Mouse (Mus musculus) kidney, postnatal 0 days (tissue): ENCODE measurements around the gene Sun3. TPM values are rescaled to one million over a fixed set of nuclear protein-coding genes. Genes with fewer than 3 reads are reported as not detected.

Experiments
- ATAC-seq: fragments of 200-750 bp; cut with Nextera tagmentation; replicated peaks from 2 replicates; pipeline ENCODE4 v1.8.0; 2017; ENCODE audit warnings: low read depth, moderate number of reproducible peaks, moderate TSS enrichment, moderate library complexity; ENCODE audit not compliant: low FRiP score
- DNase-seq: peaks from one replicate; pipeline ENCODE4 v3.0.0-alpha.2; 2016; ENCODE audit warnings: low spot score
- H3K27ac ChIP-seq: fragments of 300-500 bp; sonication (generic); 2 replicates; pipeline ENCODE4 v1.5.1; 2014; ENCODE audit warnings: mild to moderate bottlenecking
- H3K27me3 ChIP-seq: fragments of 300-500 bp; sonication (generic); 2 replicates; pipeline ENCODE4 v1.6.1; 2014; ENCODE audit warnings: low read length, mixed read lengths; ENCODE audit not compliant: insufficient read depth
- H3K36me3 ChIP-seq: fragments of 300-500 bp; sonication (generic); 2 replicates; pipeline ENCODE4 v1.6.1; 2014; ENCODE audit warnings: low read length, mixed read lengths; ENCODE audit not compliant: insufficient read depth
- H3K4me1 ChIP-seq: fragments of 300-500 bp; sonication (generic); replicated peaks from 2 replicates; pipeline ENCODE4 v1.6.1; 2014; ENCODE audit warnings: antibody characterized with exemption, low read length, mixed read lengths; ENCODE audit not compliant: insufficient read depth
- H3K4me2 ChIP-seq: fragments of 300-500 bp; sonication (generic); 2 replicates; pipeline ENCODE4 v1.6.1; 2014; ENCODE audit warnings: mild to moderate bottlenecking, low read length, moderate library complexity, mixed read lengths
- H3K4me3 ChIP-seq: fragments of 300-500 bp; sonication (generic); replicated peaks from 2 replicates; pipeline ENCODE4 v1.5.1; 2014; ENCODE audit warnings: low read depth, low read length
- H3K9ac ChIP-seq: fragments of 300-500 bp; sonication (generic); 2 replicates; pipeline ENCODE4 v1.6.1; 2014; ENCODE audit warnings: low read depth, low read length
- H3K9me3 ChIP-seq: fragments of 300-500 bp; sonication (generic); replicated peaks from 2 replicates; pipeline ENCODE4 v1.6.1; 2016; ENCODE audit warnings: low read length, inconsistent platforms, mixed read lengths
- CTCF ChIP-seq: IDR thresholded peaks from 2 replicates; pipeline ENCODE4 v1.5.1; 2016; ENCODE audit warnings: antibody characterized with exemption, low read depth, mild to moderate bottlenecking, moderate library complexity
- WGBS: fragments of 180-500 bp; shearing (Covaris S2); extraction: QIAGEN DNeasy Blood & Tissue Kit; methylation state at CpG from one replicate; pipeline ENCODE4 v1.1.7; 2014; 5-methylcytosine and 5-hydroxymethylcytosine counted together
- polyA plus RNA-seq: library from polyadenylated mRNA; unstranded; fragments of >200 nt; fragmentation: Nextera tagmentation; extraction: Ambion mirVana; gene quantifications from 2 replicates; pipeline ENCODE4 v1.2.1, GENCODE M21; 2015

Sun3 gene
- polyA plus RNA-seq, 1 experiment from 2014 or later: 1.3 TPM

DNA sequence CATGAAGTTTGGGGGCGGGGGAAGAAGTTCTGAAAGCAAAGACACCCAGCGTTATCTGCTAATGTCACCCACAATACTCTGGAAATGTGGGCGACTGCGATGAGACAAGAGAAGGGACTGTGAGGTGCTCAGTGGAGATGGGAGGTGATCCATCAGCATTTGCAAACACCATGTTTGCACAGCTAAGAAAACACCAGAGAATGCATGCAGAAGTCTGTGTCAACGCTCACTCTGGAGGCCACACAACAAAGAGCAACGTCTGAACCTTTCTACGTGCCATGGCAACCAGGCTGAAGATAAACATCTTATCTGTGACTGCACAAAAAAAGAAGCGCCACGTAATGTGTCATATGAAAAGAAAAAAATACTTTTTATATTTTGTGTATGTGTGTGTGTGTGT lies 78.3 kb downstream of the Sun3 start:
- H3K4me2 ChIP-seq: no peak overlapping the region
- no peaks in the 10 kb centered on the region for H3K36me3 ChIP-seq
- no peak for TF ChIP-seq CTCF
- no peaks in the 10 kb centered on the region for H3K4me1 ChIP-seq
- H3K27ac ChIP-seq: no peak overlapping the region
- H3K4me3 ChIP-seq: no peak overlapping the region
- DNase-seq (no peak), ATAC-seq (no peak)
- 68% methylated on average over 9 of the region's 9 CpGs for WGBS
- H3K9me3 ChIP-seq: no peaks in the 10 kb centered on the region
- H3K9ac ChIP-seq: no peak overlapping the region
- no peaks in the 10 kb centered on the region for H3K27me3 ChIP-seq

DNA sequence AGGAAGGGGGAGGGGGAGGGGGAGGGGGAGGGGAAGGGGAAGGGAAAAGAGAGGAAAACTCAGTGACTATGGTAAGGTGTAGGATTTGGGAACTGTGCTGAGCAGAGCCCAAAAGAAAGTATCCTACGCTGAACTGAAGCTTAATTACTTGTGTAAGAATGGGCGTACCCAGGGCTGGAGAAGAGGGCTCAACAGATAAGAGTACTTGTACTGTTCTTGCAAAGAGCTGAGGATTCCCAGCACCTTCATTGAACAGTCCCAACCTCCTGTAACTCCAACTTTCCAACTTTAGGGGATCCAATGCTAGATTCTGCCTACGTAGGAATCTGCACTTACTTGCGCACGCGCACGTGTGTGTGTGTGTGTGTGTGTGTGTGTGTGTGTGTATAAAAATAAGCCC lies 80.7 kb downstream of the Sun3 start:
- ATAC-seq: no peak
- H3K36me3 ChIP-seq: no peaks in the 10 kb centered on the region
- H3K27me3 ChIP-seq: no peaks in the 10 kb centered on the region
- no peak overlapping the region for H3K4me2 ChIP-seq
- H3K27ac ChIP-seq: no peak overlapping the region
- no peaks in the 10 kb centered on the region for H3K4me1 ChIP-seq
- 97% methylated on average over 7 of the region's 7 CpGs for WGBS
- H3K9ac ChIP-seq: no peak overlapping the region
- no peak for DNase-seq
- no peak for TF ChIP-seq CTCF
- no peak overlapping the region for H3K4me3 ChIP-seq
- H3K9me3 ChIP-seq: no peaks in the 10 kb centered on the region

Other genes with a start within 250 kb of the Sun3 start
- 0.12 and 0.19 TPM in 2 replicates for gene Pkd1l1, start 75.7 kb downstream of the Sun3 start, polyA plus RNA-seq
- 14.6 and 14.7 TPM in 2 replicates for gene Hus1, start 37.8 kb downstream of the Sun3 start, polyA plus RNA-seq
- 12.5 and 12.7 TPM in 2 replicates for gene Gm11992, start 397 bp downstream of the Sun3 start, polyA plus RNA-seq
- 18.7 and 22.2 TPM in 2 replicates for gene Upp1, start 69.1 kb upstream of the Sun3 start, polyA plus RNA-seq
- gene Abca13, start 143.0 kb upstream of the Sun3 start, polyA plus RNA-seq: 1.8 TPM in 2 replicates